Mouse (Mus musculus) small intestine, adult 2 months (tissue): ENCODE results near the gene Corin.

Experiments used
- CTCF ChIP-seq: fragments of 200-500 bp; IDR thresholded peaks from 2 replicates; pipeline ENCODE4 v1.5.1; 2012; ENCODE audit warnings: low read depth, mild to moderate bottlenecking, control low read depth, inconsistent platforms, low read length, moderate library complexity, mixed read lengths; ENCODE audit not compliant: insufficient replicate concordance, insufficient read length; ENCODE audit errors: extremely low read depth
- POLR2A ChIP-seq: fragments of 200-500 bp; IDR thresholded peaks from 2 replicates; pipeline ENCODE4 v1.6.1; 2012; ENCODE audit warnings: low read depth, mild to moderate bottlenecking, control low read depth, inconsistent platforms, low read length, moderate library complexity

- TF ChIP-seq CTCF (no peak), POLR2A (no peak)
These were observed 205.7 kb downstream of the Corin start for GRCm38 (mm10) chr5:72298418-72299104.
